Mouse (Mus musculus): ENCODE measurements at regions not wholly inside any gene's neighbourhood (a gene's known extent, or its start where the extent isn't known, plus 50 kb on each side); places are given as distances from the start of the nearest gene placed in this dataset.
"Not testable (repeated sequence)": the region's sequence is repeated elsewhere in the genome, so short reads cannot be mapped to it uniquely, and the experiment has no call there.

DNA sequence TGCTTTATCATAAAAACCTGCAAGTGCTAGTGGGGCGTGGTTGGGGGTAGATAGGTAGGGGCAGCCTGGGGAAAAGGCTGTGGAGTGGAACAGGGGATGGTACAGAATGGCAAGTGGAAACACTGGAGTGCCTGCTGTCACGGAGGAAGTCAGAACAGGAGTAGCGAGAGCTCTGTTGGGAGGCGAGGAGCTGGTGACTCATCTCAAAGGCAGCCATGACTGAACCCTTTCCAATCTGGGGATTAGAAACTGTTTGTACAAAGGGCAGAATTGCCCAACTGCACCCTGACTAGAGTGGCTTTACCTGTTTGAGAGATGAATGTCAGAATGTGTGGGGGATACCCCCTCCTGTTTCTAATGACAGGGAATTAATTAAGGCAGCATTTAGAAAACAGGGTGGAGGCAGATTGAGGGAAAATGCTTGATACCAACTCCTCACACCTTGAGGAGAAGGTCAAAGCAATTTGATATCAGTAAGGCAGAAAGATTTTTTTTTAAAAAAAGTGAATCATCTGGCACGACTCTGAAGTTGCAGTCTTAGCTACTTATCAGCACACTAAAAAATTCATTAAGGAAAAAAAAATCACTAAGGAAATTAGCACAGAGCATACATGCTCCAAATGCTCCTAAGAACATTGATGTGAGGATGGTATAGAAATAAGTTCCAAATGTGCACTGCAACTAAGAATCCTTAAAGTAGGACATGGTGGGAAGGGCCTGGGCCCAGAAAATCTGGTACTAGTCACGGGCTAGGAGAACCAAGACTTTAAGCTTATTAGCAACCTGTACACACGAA, 54.7 kb upstream of the Usp25 start:
- H3K4me1 ChIP-seq (ENCODE audit: control insufficient read depth, insufficient read depth, insufficient read length): no peaks in the 10 kb centered on the region
- WGBS: 80% methylated on average over 7 of the region's 7 CpGs
- TF ChIP-seq POLR2A (IDR thresholded peaks at IDR 0.05; ENCODE audit: low read depth, low read length) (no peak), CTCF (IDR thresholded peaks at IDR 0.05; ENCODE audit: extremely low read depth, insufficient read depth, insufficient read length, insufficient replicate concordance) (no peak)
- no peak overlapping the region for H3K27ac ChIP-seq (ENCODE audit: insufficient read depth, low read length)
- H3K36me3 ChIP-seq (ENCODE audit: control insufficient read depth, insufficient read depth, low read length): no peaks in the 10 kb centered on the region
- no peak overlapping the region for H3K4me3 ChIP-seq (ENCODE audit: extremely low read depth, insufficient read depth, insufficient read length)
- no peak for DNase-seq (ENCODE audit: low read depth in 1 of 2, low spot score in 2 of 2)
- no peaks in the 10 kb centered on the region for H3K27me3 ChIP-seq (ENCODE audit: control insufficient read depth, insufficient read depth, low read length)

GRCm38 (mm10) chr16:76957491-76957890, 56.0 kb upstream of the Usp25 start:
- Histone ChIP-seq H3K27ac (ENCODE audit: insufficient read depth, low read length) (no peak overlapping the region), H3K27me3 (ENCODE audit: control insufficient read depth, insufficient read depth, low read length) (no peaks in the 10 kb centered on the region), H3K36me3 (ENCODE audit: control insufficient read depth, insufficient read depth, low read length) (no peaks in the 10 kb centered on the region), H3K4me1 (ENCODE audit: control insufficient read depth, insufficient read depth, insufficient read length) (no peaks in the 10 kb centered on the region), H3K4me3 (ENCODE audit: extremely low read depth, insufficient read depth, insufficient read length) (no peak overlapping the region)
- 89% methylated on average over 3 of the region's 3 CpGs for WGBS
- DNase-seq (ENCODE audit: low read depth in 1 of 2, low spot score in 2 of 2): no peak
- TF ChIP-seq CTCF (IDR thresholded peaks at IDR 0.05; ENCODE audit: extremely low read depth, insufficient read depth, insufficient read length, insufficient replicate concordance): no peak
- TF ChIP-seq POLR2A (IDR thresholded peaks at IDR 0.05; ENCODE audit: low read depth, low read length): no peak

DNA sequence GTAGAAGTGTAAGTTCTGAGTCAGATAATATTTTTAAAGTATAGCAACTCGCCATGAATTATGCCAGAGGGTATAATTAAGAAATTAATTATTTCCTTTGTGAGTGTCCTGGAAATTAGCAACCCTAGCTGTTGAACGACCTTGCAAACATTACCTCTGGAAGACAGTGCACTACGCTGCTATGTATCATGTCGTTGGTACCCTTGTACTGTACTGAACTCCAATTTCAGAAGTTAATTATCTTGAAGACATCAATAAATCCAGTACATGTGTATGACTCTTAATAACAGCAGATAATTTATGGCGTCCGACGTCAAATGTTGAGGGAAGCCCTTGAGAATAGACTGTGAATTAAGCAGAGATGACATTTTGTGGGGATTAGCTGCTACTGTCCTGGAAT, 56.4 kb upstream of the Usp25 start:
- no peaks in the 10 kb centered on the region for H3K27me3 ChIP-seq (ENCODE audit: control insufficient read depth, insufficient read depth, low read length)
- no peaks in the 10 kb centered on the region for H3K4me1 ChIP-seq (ENCODE audit: control insufficient read depth, insufficient read depth, insufficient read length)
- H3K27ac ChIP-seq (ENCODE audit: insufficient read depth, low read length): no peak overlapping the region
- TF ChIP-seq POLR2A (IDR thresholded peaks at IDR 0.05; ENCODE audit: low read depth, low read length): no peak
- TF ChIP-seq CTCF (IDR thresholded peaks at IDR 0.05; ENCODE audit: extremely low read depth, insufficient read depth, insufficient read length, insufficient replicate concordance): no peak
- H3K36me3 ChIP-seq (ENCODE audit: control insufficient read depth, insufficient read depth, low read length): no peaks in the 10 kb centered on the region
- H3K4me3 ChIP-seq (ENCODE audit: extremely low read depth, insufficient read depth, insufficient read length): no peak overlapping the region
- 89% methylated on average over 7 of the region's 7 CpGs for WGBS
- DNase-seq (ENCODE audit: low read depth in 1 of 2, low spot score in 2 of 2): no peak

GRCm38 (mm10) chr16:76950836-76951486, 62.5 kb upstream of the Usp25 start:
- Histone ChIP-seq H3K36me3 (ENCODE audit: control insufficient read depth, insufficient read depth, low read length) (no peaks in the 10 kb centered on the region), H3K4me1 (ENCODE audit: control insufficient read depth, insufficient read depth, insufficient read length) (no peaks in the 10 kb centered on the region), H3K27me3 (ENCODE audit: control insufficient read depth, insufficient read depth, low read length) (no peaks in the 10 kb centered on the region), H3K27ac (ENCODE audit: insufficient read depth, low read length) (no peak overlapping the region), H3K4me3 (ENCODE audit: extremely low read depth, insufficient read depth, insufficient read length) (no peak overlapping the region)
- TF ChIP-seq POLR2A (IDR thresholded peaks at IDR 0.05; ENCODE audit: low read depth, low read length): no peak
- TF ChIP-seq CTCF (IDR thresholded peaks at IDR 0.05; ENCODE audit: extremely low read depth, insufficient read depth, insufficient read length, insufficient replicate concordance): no peak
- no peak for DNase-seq (ENCODE audit: low read depth in 1 of 2, low spot score in 2 of 2)
- WGBS: 86% methylated on average over 10 of the region's 10 CpGs

DNA sequence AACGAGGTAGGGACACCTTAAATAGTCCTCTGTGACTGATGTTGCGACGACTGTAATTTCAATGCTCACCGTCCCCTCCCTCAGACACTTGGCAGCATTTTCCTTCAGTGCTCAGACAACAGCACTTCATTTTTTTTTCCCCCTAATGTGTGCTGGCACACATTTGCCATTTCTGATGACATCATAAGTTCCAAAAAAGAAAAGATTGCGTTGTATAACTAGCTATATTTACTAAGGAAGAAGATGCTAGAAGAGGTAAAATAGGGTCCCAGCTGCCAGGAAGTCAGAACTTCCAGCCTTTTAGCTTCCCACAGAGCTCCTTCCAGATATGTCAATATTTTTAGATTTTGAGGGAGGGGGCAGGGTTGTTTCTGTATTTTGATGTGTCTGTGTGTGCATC, 66.5 kb upstream of the Usp25 start:
- no peaks in the 10 kb centered on the region for H3K4me1 ChIP-seq (ENCODE audit: control insufficient read depth, insufficient read depth, insufficient read length)
- 86% methylated on average over 5 of the region's 5 CpGs for WGBS
- no peaks in the 10 kb centered on the region for H3K27me3 ChIP-seq (ENCODE audit: control insufficient read depth, insufficient read depth, low read length)
- H3K27ac ChIP-seq (ENCODE audit: insufficient read depth, low read length): no peak overlapping the region
- no peak overlapping the region for H3K4me3 ChIP-seq (ENCODE audit: extremely low read depth, insufficient read depth, insufficient read length)
- H3K36me3 ChIP-seq (ENCODE audit: control insufficient read depth, insufficient read depth, low read length): no peaks in the 10 kb centered on the region
- no peak for DNase-seq (ENCODE audit: low read depth in 1 of 2, low spot score in 2 of 2)
- TF ChIP-seq POLR2A (IDR thresholded peaks at IDR 0.05; ENCODE audit: low read depth, low read length): no peak
- TF ChIP-seq CTCF (IDR thresholded peaks at IDR 0.05; ENCODE audit: extremely low read depth, insufficient read depth, insufficient read length, insufficient replicate concordance): no peak

DNA sequence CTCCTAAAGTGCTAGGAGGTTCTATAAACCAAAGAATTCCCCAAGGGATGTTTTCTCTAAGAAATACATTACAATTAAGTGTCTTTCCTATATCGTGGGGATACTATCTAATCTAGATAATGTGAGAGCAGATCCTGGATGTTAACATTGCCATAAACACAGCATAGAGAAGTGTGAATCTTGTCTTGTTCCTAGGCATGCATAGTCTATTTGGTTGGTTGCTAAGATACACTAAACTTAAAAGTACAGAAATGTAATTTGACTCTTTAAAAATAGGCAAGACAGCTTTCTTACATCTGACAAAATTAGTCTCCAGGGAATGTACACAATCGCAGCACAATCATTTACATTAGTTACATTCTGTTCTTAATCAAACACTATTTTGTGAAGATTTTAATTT, 75.4 kb upstream of the Usp25 start:
- H3K27ac ChIP-seq (ENCODE audit: insufficient read depth, low read length): no peak overlapping the region
- no peak for DNase-seq (ENCODE audit: low read depth in 1 of 2, low spot score in 2 of 2)
- H3K4me1 ChIP-seq (ENCODE audit: control insufficient read depth, insufficient read depth, insufficient read length): no peaks in the 10 kb centered on the region
- H3K27me3 ChIP-seq (ENCODE audit: control insufficient read depth, insufficient read depth, low read length): no peaks in the 10 kb centered on the region
- H3K4me3 ChIP-seq (ENCODE audit: extremely low read depth, insufficient read depth, insufficient read length): no peak overlapping the region
- H3K36me3 ChIP-seq (ENCODE audit: control insufficient read depth, insufficient read depth, low read length): no peaks in the 10 kb centered on the region
- 82% methylated on average over 2 of the region's 2 CpGs for WGBS
- TF ChIP-seq POLR2A (IDR thresholded peaks at IDR 0.05; ENCODE audit: low read depth, low read length) (no peak), CTCF (IDR thresholded peaks at IDR 0.05; ENCODE audit: extremely low read depth, insufficient read depth, insufficient read length, insufficient replicate concordance) (no peak)

DNA sequence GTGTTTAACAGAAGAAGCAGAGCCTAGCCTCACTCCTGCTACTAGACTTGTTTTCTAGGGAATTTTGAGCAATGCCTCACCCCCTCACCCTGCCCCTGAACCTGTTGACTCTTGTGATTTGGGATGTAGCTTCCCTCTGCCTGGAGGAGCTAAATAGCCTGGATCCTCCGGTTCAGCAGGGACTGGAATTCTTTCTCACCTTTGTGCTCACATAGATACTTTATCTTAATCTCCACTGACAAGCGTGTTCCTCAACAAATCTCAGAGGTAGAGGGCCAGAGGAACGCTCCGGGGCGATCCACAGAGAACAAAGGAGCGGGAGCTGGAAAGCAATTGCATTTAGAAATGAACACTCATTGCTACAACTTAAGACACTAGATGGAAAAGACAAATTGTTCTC, 85.6 kb upstream of the Usp25 start:
- TF ChIP-seq CTCF (IDR thresholded peaks at IDR 0.05; ENCODE audit: extremely low read depth, insufficient read depth, insufficient read length, insufficient replicate concordance) (no peak), POLR2A (IDR thresholded peaks at IDR 0.05; ENCODE audit: low read depth, low read length) (no peak)
- Histone ChIP-seq H3K27me3 (ENCODE audit: control insufficient read depth, insufficient read depth, low read length) (no peaks in the 10 kb centered on the region), H3K36me3 (ENCODE audit: control insufficient read depth, insufficient read depth, low read length) (no peaks in the 10 kb centered on the region), H3K4me3 (ENCODE audit: extremely low read depth, insufficient read depth, insufficient read length) (no peak overlapping the region), H3K4me1 (ENCODE audit: control insufficient read depth, insufficient read depth, insufficient read length) (no peaks in the 10 kb centered on the region), H3K27ac (ENCODE audit: insufficient read depth, low read length) (no peak overlapping the region)
- WGBS: 91% methylated on average over 6 of the region's 6 CpGs
- DNase-seq (ENCODE audit: low read depth in 1 of 2, low spot score in 2 of 2): no peak

- not testable (repeated sequence) for H3K4me3 ChIP-seq (ENCODE audit: extremely low read depth, insufficient read depth, insufficient read length); H3K36me3 ChIP-seq (ENCODE audit: control insufficient read depth, insufficient read depth, low read length); H3K27ac ChIP-seq (ENCODE audit: insufficient read depth, low read length); H3K27me3 ChIP-seq (ENCODE audit: control insufficient read depth, insufficient read depth, low read length); DNase-seq (ENCODE audit: low read depth in 1 of 2, low spot score in 2 of 2); H3K4me1 ChIP-seq (ENCODE audit: control insufficient read depth, insufficient read depth, insufficient read length)
- WGBS: 93% methylated on average over 11 of the region's 11 CpGs
These were observed 93.4 kb upstream of the Usp25 start for GRCm38 (mm10) chr16:76920137-76920536.
